Mouse (Mus musculus): ENCODE results near the gene Cdk2ap2.

DNA sequence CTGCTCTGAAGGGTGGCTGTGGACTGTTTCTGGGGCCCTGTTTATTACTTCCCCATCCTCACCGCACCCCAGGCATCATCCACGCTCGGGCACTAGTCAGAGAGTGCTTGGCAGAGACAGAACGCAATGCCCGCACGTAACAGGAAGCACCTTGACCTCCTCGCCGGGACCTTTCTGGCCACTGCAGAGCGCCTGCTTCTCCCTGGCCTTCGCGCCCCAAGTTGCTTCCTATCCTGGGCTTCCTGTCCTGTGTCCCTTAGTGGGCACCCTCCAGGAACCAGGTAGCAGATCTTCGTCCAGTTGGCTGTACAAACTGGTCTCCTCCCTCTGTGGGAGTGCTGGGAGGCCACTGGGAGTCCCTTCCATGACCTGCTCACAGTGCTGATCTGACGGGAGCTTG is 1.4 kb downstream of the Cdk2ap2 start:
- TF ChIP-seq HCFC1 (IDR thresholded peaks at IDR 0.05; ENCODE audit: borderline replicate concordance, insufficient read depth, low read length): no peak
- no peak for TF ChIP-seq ZNF384 (IDR thresholded peaks at IDR 0.05; ENCODE audit: low read depth, low read length)
- no peak for TF ChIP-seq CHD2 (IDR thresholded peaks at IDR 0.05; ENCODE audit: low read depth, low read length)
- TF ChIP-seq ZC3H11A (IDR thresholded peaks at IDR 0.05; ENCODE audit: borderline replicate concordance, low read depth, low read length): no peak

Data from ES-E14 (cell line).